Mouse (Mus musculus) heart, adult 2 months (tissue): Measurements from ENCODE around the gene Asap2.

Experiments
- CTCF ChIP-seq: fragments of 200-600 bp; IDR thresholded peaks from 2 replicates; pipeline ENCODE4 v1.8.1; 2022; ENCODE audit warnings: antibody characterized with exemption, mild to moderate bottlenecking, moderate library complexity
- EP300 ChIP-seq: fragments of 200-500 bp; IDR thresholded peaks from 2 replicates; pipeline ENCODE4 v1.6.1; 2011; ENCODE audit warnings: low read depth, low read length, control low read depth; ENCODE audit not compliant: insufficient read depth
- POLR2A ChIP-seq: fragments of 200-500 bp; IDR thresholded peaks from 2 replicates; pipeline ENCODE4 v1.6.1; 2011; ENCODE audit warnings: mild to moderate bottlenecking, low read depth, low read length, control low read depth; ENCODE audit not compliant: insufficient read depth

GRCm38 (mm10) chr12:21226316-21226715 lies 236.1 kb downstream of the Asap2 start:
- TF ChIP-seq EP300, result no peak
- no peak for TF ChIP-seq CTCF
- TF ChIP-seq POLR2A, result no peak
